Mouse (Mus musculus): ENCODE data around the gene Ncstn. TPM values are rescaled to one million over a fixed set of nuclear protein-coding genes. Genes with fewer than 3 reads are reported as not detected.

The Ncstn gene
- total RNA-seq, 2 experiments from 2014 or later, result 38.9 to 63.1 TPM

DNA sequence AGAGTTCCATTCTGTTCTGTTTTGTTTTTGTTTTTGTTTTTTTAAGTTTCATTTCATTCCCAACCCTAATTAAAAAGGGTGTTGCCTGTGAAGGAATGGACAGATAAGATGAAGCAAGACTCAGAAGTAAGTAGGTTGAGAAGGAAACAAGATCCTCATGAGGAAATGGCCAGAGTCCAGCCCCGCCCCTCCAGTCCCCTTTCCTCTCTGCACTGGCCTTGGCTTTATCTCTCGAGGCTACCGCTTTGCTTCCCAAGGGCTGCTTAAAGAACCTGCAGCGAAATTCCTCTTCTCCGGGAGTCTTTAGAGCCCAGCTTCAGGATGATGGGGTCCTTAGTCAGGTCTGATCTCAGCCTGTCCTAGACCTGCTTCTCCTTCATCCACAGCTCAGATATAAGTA, 4.6 kb downstream of the Ncstn start:
- ATAC-seq (replicated peaks; ENCODE audit: poor library complexity, severe bottlenecking), result no peak

GRCm38 (mm10) chr1:172072604-172073003, 10.0 kb downstream of the Ncstn start:
- ATAC-seq (replicated peaks; ENCODE audit: poor library complexity, severe bottlenecking), result no peak

DNA sequence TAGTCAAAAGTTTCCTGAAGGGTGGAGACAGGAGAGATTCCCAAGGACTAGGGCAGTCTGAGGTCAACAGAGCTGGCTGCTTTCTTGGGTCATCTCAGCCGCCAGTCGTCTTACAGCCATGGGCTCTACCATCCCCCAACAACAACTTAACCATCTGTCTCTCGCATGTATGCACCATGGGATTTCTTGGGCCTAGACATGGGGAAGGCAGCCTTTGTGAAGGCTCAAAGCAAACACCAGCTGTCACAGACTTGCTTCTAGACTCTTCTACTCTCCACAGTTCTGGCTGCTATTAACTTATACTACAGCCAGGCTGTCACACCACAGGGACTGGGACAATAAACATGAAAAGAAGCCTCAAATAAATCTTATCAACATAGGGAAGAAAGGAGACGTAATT, 11.0 kb downstream of the Ncstn start:
- no peak for ATAC-seq (replicated peaks; ENCODE audit: poor library complexity, severe bottlenecking)

- no peak for ATAC-seq (replicated peaks; ENCODE audit: poor library complexity, severe bottlenecking)
Observed at GRCm38 (mm10) chr1:172070227-172070626, 12.4 kb downstream of the Ncstn start.

GRCm38 (mm10) chr1:172064613-172065141, 17.9 kb downstream of the Ncstn start:
- no peak for ATAC-seq (replicated peaks; ENCODE audit: poor library complexity, severe bottlenecking)

- no peak for ATAC-seq (replicated peaks; ENCODE audit: poor library complexity, severe bottlenecking)
Observed at GRCm38 (mm10) chr1:172063291-172064023, 19.1 kb downstream of the Ncstn start.

DNA sequence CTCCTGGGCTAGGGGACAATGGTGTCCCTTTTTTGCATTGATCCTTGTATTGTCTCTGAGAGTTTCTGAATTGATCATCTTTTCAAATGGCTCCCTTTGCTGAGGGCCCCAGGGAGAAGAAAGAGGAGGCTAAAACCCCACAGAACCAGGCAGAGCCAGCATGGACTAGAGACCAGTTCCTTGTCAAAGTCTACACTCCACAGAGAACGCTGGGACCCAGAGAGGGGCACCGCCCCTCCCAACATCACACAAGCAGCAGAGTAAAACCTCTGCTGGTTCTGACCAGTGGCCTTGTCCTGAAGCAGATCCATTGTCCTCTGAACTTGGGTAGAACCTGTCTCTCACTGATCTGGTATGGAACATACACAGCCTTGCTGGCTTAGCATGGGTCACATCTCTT, 20.5 kb downstream of the Ncstn start:
- no peak for ATAC-seq (replicated peaks; ENCODE audit: poor library complexity, severe bottlenecking)

- no peak for ATAC-seq (replicated peaks; ENCODE audit: poor library complexity, severe bottlenecking)
Observed at GRCm38 (mm10) chr1:172061217-172061616, 21.4 kb downstream of the Ncstn start.

DNA sequence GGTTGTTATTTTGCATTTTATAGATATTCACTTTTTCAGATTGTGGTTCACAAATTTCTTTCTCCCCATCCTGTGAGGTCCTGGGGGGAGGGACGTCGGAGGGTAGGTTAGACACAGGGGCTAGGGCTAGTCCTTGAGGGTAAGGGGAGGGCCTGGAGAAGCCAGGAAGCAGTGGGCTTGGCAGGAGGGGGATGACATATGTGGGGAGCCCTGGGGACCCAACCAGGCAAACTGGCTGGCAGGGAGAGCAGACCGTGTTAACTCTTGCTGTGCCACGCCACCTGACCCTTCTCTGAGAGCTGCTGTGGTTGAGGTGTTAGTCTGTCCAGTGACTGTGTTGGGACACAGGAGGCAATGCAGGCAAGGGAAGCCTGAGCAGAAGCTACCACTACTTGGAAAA, 21.9 kb downstream of the Ncstn start:
- ATAC-seq (replicated peaks; ENCODE audit: poor library complexity, severe bottlenecking), result no peak

DNA sequence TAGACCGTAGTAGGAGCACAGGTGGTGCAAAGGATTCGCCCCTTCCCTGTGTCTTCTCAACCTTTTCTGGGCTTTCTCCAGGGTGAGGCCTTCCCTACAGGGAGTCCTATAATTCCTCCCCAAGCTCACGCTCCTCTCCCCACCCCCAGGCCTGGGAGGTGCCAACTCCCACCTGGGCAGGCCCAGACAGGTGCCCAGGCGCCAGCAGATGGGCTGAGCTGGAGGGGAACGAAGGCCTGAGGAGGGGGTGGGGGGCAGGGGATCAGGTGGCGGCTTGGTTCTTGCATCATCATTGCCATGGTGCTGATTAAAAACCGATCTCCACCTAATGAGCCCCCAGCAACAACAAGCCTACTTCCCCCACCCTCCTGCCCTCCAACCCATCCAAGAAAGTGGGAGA, 23.7 kb downstream of the Ncstn start:
- no peak for ATAC-seq (replicated peaks; ENCODE audit: poor library complexity, severe bottlenecking)

DNA sequence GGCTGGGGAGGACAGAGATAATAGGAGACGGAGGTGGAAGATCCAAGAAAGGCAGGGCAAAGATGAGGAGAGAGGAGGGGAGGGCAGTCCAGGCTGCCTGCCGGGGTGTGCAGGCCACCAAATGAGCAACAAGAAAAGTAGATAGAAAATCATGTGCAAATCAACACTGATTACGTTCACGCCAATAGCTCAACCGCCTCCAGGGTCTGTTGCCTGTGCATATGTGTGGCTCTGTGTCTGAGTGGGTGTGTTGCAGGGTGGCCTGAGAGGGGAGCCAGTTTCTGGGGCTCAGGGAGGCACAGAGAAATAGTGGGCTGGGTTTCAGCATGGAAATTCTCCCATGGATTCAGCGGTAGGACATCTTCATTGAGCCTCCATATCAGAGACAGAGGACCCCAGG, 24.3 kb downstream of the Ncstn start:
- ATAC-seq (replicated peaks; ENCODE audit: poor library complexity, severe bottlenecking), result no peak

- ATAC-seq (replicated peaks; ENCODE audit: poor library complexity, severe bottlenecking), result no peak
Observed at GRCm38 (mm10) chr1:172057491-172057921, 25.1 kb downstream of the Ncstn start, which contains the start of gene Nhlh1. Nhlh1 (minus strand) TSS chr1:172057573.

DNA sequence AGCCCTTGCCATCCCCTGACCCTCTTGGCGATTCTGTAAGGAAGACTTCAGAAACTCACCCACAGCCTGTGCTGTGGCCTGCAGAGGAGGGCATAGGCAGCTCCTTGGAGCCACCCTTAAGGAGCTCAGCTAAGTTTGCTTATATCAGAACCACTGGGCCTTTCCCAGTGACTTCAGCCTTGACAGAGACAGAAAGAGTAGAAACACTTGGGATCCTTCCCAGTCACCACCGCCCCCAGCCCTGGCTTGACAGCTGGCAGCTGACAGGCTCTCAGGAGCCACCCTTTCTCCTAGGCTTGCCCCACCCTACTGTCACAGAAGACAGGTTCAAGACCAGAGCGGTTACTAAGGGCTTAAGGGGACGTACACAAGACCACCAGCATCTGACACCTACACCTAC, 26.3 kb downstream of the Ncstn start:
- ATAC-seq (replicated peaks; ENCODE audit: poor library complexity, severe bottlenecking), result no peak

GRCm38 (mm10) chr1:172053541-172054440, 28.8 kb downstream of the Ncstn start:
- ATAC-seq (replicated peaks; ENCODE audit: poor library complexity, severe bottlenecking), result peak; percentile 46

DNA sequence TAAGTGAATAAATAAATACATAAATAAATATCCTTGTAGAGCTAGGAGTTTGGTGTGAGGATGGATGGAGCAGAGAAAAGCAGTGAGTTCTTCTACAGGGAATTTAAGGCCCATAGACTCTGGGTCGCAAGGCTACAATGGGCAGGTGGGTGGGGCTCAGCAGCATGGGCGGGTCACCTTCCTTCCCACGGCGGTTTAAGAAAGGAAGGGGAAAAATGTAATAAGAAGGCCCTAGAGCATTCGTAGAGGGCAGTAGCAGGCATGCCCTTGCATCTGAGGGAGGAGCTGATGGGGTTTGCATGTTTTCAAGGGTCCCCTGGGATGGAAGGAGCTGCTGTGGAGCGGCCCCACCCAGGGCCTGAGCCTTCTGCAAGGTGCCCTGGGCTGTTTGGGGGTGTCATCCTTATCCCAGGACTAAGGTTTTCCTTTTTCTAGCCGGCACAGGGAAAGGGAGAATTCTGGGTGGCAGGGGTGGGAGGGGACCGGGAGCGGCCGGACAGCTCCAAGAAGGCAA, 29.8 kb downstream of the Ncstn start:
- no peak for ATAC-seq (replicated peaks; ENCODE audit: poor library complexity, severe bottlenecking)

GRCm38 (mm10) chr1:172049131-172049782, 33.3 kb downstream of the Ncstn start:
- ATAC-seq (replicated peaks; ENCODE audit: poor library complexity, severe bottlenecking), result no peak

- ATAC-seq (replicated peaks; ENCODE audit: poor library complexity, severe bottlenecking), result no peak
Observed at GRCm38 (mm10) chr1:172048241-172048734, 34.3 kb downstream of the Ncstn start.

GRCm38 (mm10) chr1:172046938-172047337, 35.7 kb downstream of the Ncstn start:
- peak; percentile 84 for ATAC-seq (replicated peaks; ENCODE audit: poor library complexity, severe bottlenecking)

DNA sequence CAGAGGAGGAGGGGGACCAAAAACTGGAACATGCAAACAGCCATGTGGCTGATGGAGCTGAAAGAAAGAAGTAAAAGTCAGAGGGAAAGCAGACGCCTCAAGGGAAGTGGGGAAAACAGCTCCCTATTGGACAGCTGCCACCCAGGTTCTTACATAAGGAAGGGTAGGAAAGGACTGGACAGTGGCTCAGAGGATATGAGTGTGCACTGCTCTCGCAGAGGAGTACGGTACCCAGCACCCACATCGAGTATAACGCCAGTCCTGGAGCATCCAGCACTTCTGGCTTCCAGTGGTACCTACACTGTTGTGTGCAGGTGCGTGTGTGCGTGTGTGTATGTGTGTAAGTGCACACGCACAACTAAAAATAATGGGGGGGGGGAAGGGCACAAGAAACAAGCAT, 36.2 kb downstream of the Ncstn start:
- ATAC-seq (replicated peaks; ENCODE audit: poor library complexity, severe bottlenecking), result peak; percentile 64

DNA sequence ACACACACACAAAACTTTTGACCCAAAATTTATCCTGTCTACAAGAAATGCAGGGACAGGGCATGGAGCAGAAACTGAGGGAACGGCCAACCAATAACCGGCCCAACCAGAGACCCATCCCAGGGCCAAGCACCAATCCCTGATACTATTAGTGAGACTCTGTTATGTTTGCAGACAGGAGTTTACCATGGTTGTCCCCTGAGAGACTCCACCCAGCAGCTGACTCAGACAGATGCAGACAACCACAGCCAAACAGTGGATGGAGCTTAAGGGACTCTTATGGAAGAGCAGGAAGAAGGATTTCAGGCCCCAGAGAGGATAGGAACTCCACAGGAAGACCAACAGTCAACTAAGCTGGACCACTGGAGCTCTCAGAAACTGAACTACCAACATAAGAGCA, 52.7 kb downstream of the Ncstn start:
- no peak for ATAC-seq (replicated peaks; ENCODE audit: poor library complexity, severe bottlenecking)

Measured in granulocyte monocyte progenitor cell, adult 5-6 weeks (primary cell).